17 mouse cellular contexts compared by ENCODE assay signal in genomic region chr9:67270061-67270595, GRCm38 (mm10).
A peak's percentile ranks its signal among the peaks of the same experiment; 100 is the strongest.
DNase-seq lines count a peak whose midpoint lies in the region; ATAC-seq and TF ChIP-seq lines count a peak whose summit lies in the region.
"Had no signal": no experiment of that assay in that cellular context is flagged by ENCODE, and none has a peak within 500 bp of the region (broad histone marks: within the 10 kb centered on the region; RNA-seq: fewer than 3 reads in every experiment).

No protein-coding gene starts in this region.

- no peak for ATAC-seq in heart, embryonic 14.5 days (ENCODE audit: insufficient number of reproducible peaks, insufficient read depth, low FRiP score, low read depth)
- ATAC-seq in intestine, embryonic 16.5 days: no peak

- DNase-seq in heart, adult 9 months (ENCODE audit: low spot score in 2 of 2): no peak
- no peak for DNase-seq in layer of hippocampus, adult 2 months (ENCODE audit: low spot score in 2 of 2)
- DNase-seq in layer of hippocampus, adult 11-12 months (ENCODE audit: low spot score): no peak
- no peak for DNase-seq in thymus, postnatal 25 days
- DNase-seq in adrenal gland, adult 18-20 months (ENCODE audit: low spot score in 2 of 2): no peak
- DNase-seq: adrenal gland, postnatal 14 days; cerebellum, postnatal 36 days; forebrain, postnatal 0 days; gastrocnemius, postnatal 36 days; kidney, postnatal 25 days; lung, adult 2 months; right cerebral cortex, postnatal 25 days; thymus, postnatal 14 days had no signal

- H3K27me3 ChIP-seq in heart, embryonic 14.5 days (ENCODE audit: control insufficient read depth, insufficient read depth, low read length): no peaks in the 10 kb centered on the region
- H3K27me3 ChIP-seq in intestine, embryonic 16.5 days (replicated peaks; ENCODE audit: control insufficient read depth, insufficient read depth, low read length): no peaks in the 10 kb centered on the region
- H3K27me3 ChIP-seq: midbrain, embryonic 12.5 days had no signal

- H3K4me2 ChIP-seq in heart, embryonic 14.5 days (ENCODE audit: low read length): no peak overlapping the region
- H3K4me2 ChIP-seq in intestine, embryonic 16.5 days (ENCODE audit: low read depth, low read length): no peak overlapping the region
- H3K4me2 ChIP-seq: midbrain, embryonic 12.5 days had no signal

- H3K9me3 ChIP-seq in heart, embryonic 14.5 days (ENCODE audit: control insufficient read depth, low read length): no peaks in the 10 kb centered on the region
- H3K9me3 ChIP-seq in intestine, embryonic 16.5 days (ENCODE audit: control insufficient read depth, low read length): no peaks in the 10 kb centered on the region
- H3K9me3 ChIP-seq: midbrain, embryonic 12.5 days had no signal

- peak overlapping the region; percentile 67 to 80 for H3K27ac ChIP-seq in heart, embryonic 14.5 days (replicated peaks in 1 of 2; ENCODE audit: control insufficient read depth in 1 of 2, insufficient read depth in 1 of 2, low read depth in 2 of 2, low read length in 2 of 2)
- H3K27ac ChIP-seq in layer of hippocampus, adult 2 months: peak overlapping the region; percentile 39; the same call in 1 of the 2 replicates
- H3K27ac ChIP-seq in cortical plate, adult 2 months (ENCODE audit: insufficient read depth, low read length): peak overlapping the region; percentile 51; the same call in 1 of the 2 replicates
- H3K27ac ChIP-seq in intestine, embryonic 16.5 days (ENCODE audit: low read length): peak overlapping the region; percentile 26; the same call in 1 of the 2 replicates
- H3K27ac ChIP-seq: midbrain, embryonic 12.5 days had no signal

- WGBS in heart, embryonic 14.5 days: 67% methylated on average over 7 of the region's 7 CpGs
- WGBS in intestine, embryonic 16.5 days: 65% methylated on average over 7 of the region's 7 CpGs

- H3K9ac ChIP-seq in heart, embryonic 14.5 days (ENCODE audit: low read length): no peak overlapping the region
- H3K9ac ChIP-seq in intestine, embryonic 16.5 days (ENCODE audit: low read depth, low read length): no peak overlapping the region
- H3K9ac ChIP-seq: forebrain, postnatal 0 days; midbrain, embryonic 12.5 days had no signal

- no peak overlapping the region for H3K4me3 ChIP-seq in heart, embryonic 14.5 days (ENCODE audit: control insufficient read depth in 1 of 2, insufficient read depth in 1 of 2, low read depth in 1 of 2, low read length in 2 of 2)
- no peak overlapping the region for H3K4me3 ChIP-seq in layer of hippocampus, adult 2 months
- no peak overlapping the region for H3K4me3 ChIP-seq in cortical plate, adult 2 months (ENCODE audit: insufficient read depth, low read length)
- H3K4me3 ChIP-seq in intestine, embryonic 16.5 days (ENCODE audit: low read length): no peak overlapping the region
- H3K4me3 ChIP-seq: midbrain, embryonic 12.5 days had no signal

- no peak for TF ChIP-seq POLR2A in cortical plate, adult 2 months (IDR thresholded peaks at IDR 0.05; ENCODE audit: extremely low read depth, insufficient read depth, low read length)

- H3K4me1 ChIP-seq in heart, embryonic 14.5 days (ENCODE audit: control insufficient read depth in 2 of 2, insufficient read depth in 2 of 2, low read length in 2 of 2): peaks cover 26 to 53% of the 10 kb centered on the region in 2 experiments
- no peaks in the 10 kb centered on the region; the same call in 1 of the 2 replicates for H3K4me1 ChIP-seq in cortical plate, adult 2 months (ENCODE audit: control insufficient read depth, insufficient read depth, low read length)
- H3K4me1 ChIP-seq in intestine, embryonic 16.5 days (ENCODE audit: control insufficient read depth, insufficient read depth, low read length): peaks cover 18% of the 10 kb centered on the region

- peaks cover 37% of the 10 kb centered on the region for H3K36me3 ChIP-seq in heart, embryonic 14.5 days (ENCODE audit: control insufficient read depth, insufficient read depth, low read length)
- no peaks in the 10 kb centered on the region for H3K36me3 ChIP-seq in intestine, embryonic 16.5 days (ENCODE audit: control insufficient read depth, insufficient read depth, low read length)
- H3K36me3 ChIP-seq: midbrain, embryonic 12.5 days had no signal

- TF ChIP-seq CTCF in layer of hippocampus, adult 2 months (conservative IDR thresholded peaks at IDR 0.05): no peak
- no peak for TF ChIP-seq CTCF in cortical plate, adult 2 months (IDR thresholded peaks at IDR 0.05; ENCODE audit: extremely low read depth, insufficient read depth, low read length)
